ENCODE assay signal across 12 mouse cellular contexts in genomic region chr7:129847136-129847535, GRCm38 (mm10).
DNase-seq lines count a peak whose midpoint lies in the region; ATAC-seq and TF ChIP-seq lines count a peak whose summit lies in the region.
"Had no signal": no experiment of that assay in that cellular context is flagged by ENCODE, and none has a peak within 500 bp of the region (broad histone marks: within the 10 kb centered on the region; RNA-seq: fewer than 3 reads in every experiment).

No protein-coding gene starts in this region.

- no peaks in the 10 kb centered on the region for H3K36me3 ChIP-seq in forebrain, postnatal 0 days (ENCODE audit: insufficient read depth)
- H3K36me3 ChIP-seq in forebrain, embryonic 12.5 days (replicated peaks) = no peaks in the 10 kb centered on the region
- H3K36me3 ChIP-seq in stomach, postnatal 0 days (ENCODE audit: control insufficient read depth, insufficient read depth, low read length) = no peaks in the 10 kb centered on the region
- H3K36me3 ChIP-seq: heart, embryonic 12.5 days had no signal

- H3K4me2 ChIP-seq in forebrain, postnatal 0 days (ENCODE audit: low read depth) = no peak overlapping the region
- H3K4me2 ChIP-seq in forebrain, embryonic 12.5 days = no peak overlapping the region
- H3K4me2 ChIP-seq in stomach, postnatal 0 days (replicated peaks; ENCODE audit: low read depth) = no peak overlapping the region
- H3K4me2 ChIP-seq: heart, embryonic 12.5 days had no signal

- 64% methylated on average over 5 of the region's 5 CpGs for WGBS in forebrain, postnatal 0 days
- WGBS in forebrain, embryonic 12.5 days = 81% methylated on average over 5 of the region's 5 CpGs
- 32% methylated on average over 5 of the region's 5 CpGs for WGBS in stomach, postnatal 0 days

- H3K4me1 ChIP-seq in forebrain, postnatal 0 days (ENCODE audit: insufficient read depth) = no peaks in the 10 kb centered on the region
- peaks cover 8% of the 10 kb centered on the region; the same call in 1 of the 2 replicates for H3K4me1 ChIP-seq in forebrain, embryonic 12.5 days
- H3K4me1 ChIP-seq in embryonic fibroblast, embryonic 13.5 days (ENCODE audit: control insufficient read depth, insufficient read depth, low read length) = peaks cover 7% of the 10 kb centered on the region; the same call in 1 of the 2 replicates
- no peaks in the 10 kb centered on the region for H3K4me1 ChIP-seq in stomach, postnatal 0 days (replicated peaks; ENCODE audit: control insufficient read depth, insufficient read depth)
- H3K4me1 ChIP-seq: heart, embryonic 12.5 days had no signal

- no peak for TF ChIP-seq POLR2A in embryonic fibroblast, embryonic 13.5 days (IDR thresholded peaks at IDR 0.05; ENCODE audit: low read depth, low read length)

- H3K9ac ChIP-seq in forebrain, postnatal 0 days = no peak overlapping the region
- no peak overlapping the region for H3K9ac ChIP-seq in forebrain, embryonic 12.5 days
- no peak overlapping the region for H3K9ac ChIP-seq in stomach, postnatal 0 days (ENCODE audit: low read length)
- H3K9ac ChIP-seq: heart, embryonic 12.5 days had no signal

- no peak overlapping the region for H3K4me3 ChIP-seq in forebrain, postnatal 0 days (ENCODE audit: low read depth, low read length)
- H3K4me3 ChIP-seq in forebrain, embryonic 12.5 days (replicated peaks) = no peak overlapping the region
- no peak overlapping the region for H3K4me3 ChIP-seq in embryonic fibroblast, embryonic 13.5 days (ENCODE audit: insufficient read depth, low read length)
- no peak overlapping the region for H3K4me3 ChIP-seq in stomach, postnatal 0 days (ENCODE audit: low read depth, low read length)
- H3K4me3 ChIP-seq: heart, embryonic 12.5 days had no signal

- H3K9me3 ChIP-seq in forebrain, postnatal 0 days (ENCODE audit: low read length) = no peaks in the 10 kb centered on the region
- no peaks in the 10 kb centered on the region for H3K9me3 ChIP-seq in forebrain, embryonic 12.5 days
- no peaks in the 10 kb centered on the region for H3K9me3 ChIP-seq in stomach, postnatal 0 days (ENCODE audit: control insufficient read depth, low read length)
- H3K9me3 ChIP-seq: heart, embryonic 12.5 days had no signal

- ATAC-seq in forebrain, postnatal 0 days = no peak
- no peak for ATAC-seq in forebrain, embryonic 12.5 days (ENCODE audit: low FRiP score)
- ATAC-seq in stomach, postnatal 0 days (ENCODE audit: low FRiP score, low TSS enrichment) = no peak

- TF ChIP-seq EP300 in stomach, postnatal 0 days (optimal IDR thresholded peaks at IDR 0.05) = no peak

- DNase-seq in forebrain, postnatal 0 days = peak; percentile 14
- peak; percentile 20 for DNase-seq in testis, postnatal 14 days (ENCODE audit: low spot score)
- no peak for DNase-seq in testis, postnatal 10 days (ENCODE audit: low spot score)
- DNase-seq in stomach, postnatal 0 days (ENCODE audit: low spot score) = peak; percentile 42
- DNase-seq in neural tube, embryonic 10.5 days (ENCODE audit: extremely low spot score, low spot score) = no peak
- no peak for DNase-seq in embryo, embryonic 9.5 days (ENCODE audit: extremely low spot score)
- DNase-seq: left cerebral cortex, postnatal 4 days; retina, postnatal 1 day had no signal

- TF ChIP-seq CTCF in forebrain, postnatal 0 days (IDR thresholded peaks at IDR 0.05; ENCODE audit: low read depth) = no peak
- TF ChIP-seq CTCF in embryonic fibroblast, embryonic 13.5 days (IDR thresholded peaks at IDR 0.05; ENCODE audit: borderline replicate concordance, insufficient read depth, low read length) = no peak
- TF ChIP-seq CTCF in stomach, postnatal 0 days (IDR thresholded peaks at IDR 0.05; ENCODE audit: low read depth) = no peak

- H3K27me3 ChIP-seq in forebrain, postnatal 0 days (ENCODE audit: insufficient read depth, low read length) = no peaks in the 10 kb centered on the region
- peaks cover 32% of the 10 kb centered on the region for H3K27me3 ChIP-seq in forebrain, embryonic 12.5 days
- no peaks in the 10 kb centered on the region for H3K27me3 ChIP-seq in stomach, postnatal 0 days (ENCODE audit: control insufficient read depth, insufficient read depth, low read length)
- H3K27me3 ChIP-seq: heart, embryonic 12.5 days had no signal

- no peak overlapping the region for H3K27ac ChIP-seq in forebrain, postnatal 0 days (ENCODE audit: low read depth, low read length)
- H3K27ac ChIP-seq in forebrain, embryonic 12.5 days = no peak overlapping the region
- peak overlapping the region; percentile 78 for H3K27ac ChIP-seq in embryonic fibroblast, embryonic 13.5 days (ENCODE audit: insufficient read depth, low read length)
- H3K27ac ChIP-seq in stomach, postnatal 0 days (replicated peaks) = no peak overlapping the region
- H3K27ac ChIP-seq: macrophage had no signal

Comparison
In these comparisons a context has a peak if more than half of its experiments do, and no peak if none do; other contexts are left out.
1. DNase-seq: peak in forebrain, postnatal 0 days (single experiment), testis, postnatal 14 days (single experiment) and stomach, postnatal 0 days (single experiment); none in testis, postnatal 10 days (single experiment), neural tube, embryonic 10.5 days (single experiment) and embryo, embryonic 9.5 days (single experiment).